Mouse (Mus musculus): ENCODE data around the gene Atp5s. TPM values are rescaled to one million over a fixed set of nuclear protein-coding genes. Genes with fewer than 3 reads are reported as not detected.

Gene Atp5s
- 16.8 and 17.5 TPM in 2 replicates for polyA plus RNA-seq (2012; rRNA removed)

GRCm38 (mm10) chr12:69724711-69725460 is at the start of gene Atp5s, which contains the start of gene L2hgdh:
Gene Atp5s (plus strand): TSS chr12:69724950.
Gene L2hgdh (minus strand): TSS chr12:69724873.

GRCm38 (mm10) chr12:69681566-69682061 is 43.1 kb upstream of the Atp5s start, which contains the start of gene Sos2:
Gene Sos2 (minus strand): TSS chr12:69681852.

GRCm38 (mm10) chr12:69790530-69791505 is 66.1 kb downstream of the Atp5s start, which contains the start of gene Cdkl1:
Gene Cdkl1 (minus strand): TSS chr12:69791267.

Other genes starting within 250 kb of the Atp5s start
- gene Vcpkmt, start 141.9 kb upstream of the Atp5s start, polyA plus RNA-seq (2012; rRNA removed): 4.8 and 6.3 TPM in 2 replicates
- gene Sos2, start 43.1 kb upstream of the Atp5s start, polyA plus RNA-seq (2012; rRNA removed): 8.9 and 11.4 TPM in 2 replicates
- gene L2hgdh, start 77 bp upstream of the Atp5s start, polyA plus RNA-seq (2012; rRNA removed): 3.3 and 3.7 TPM in 2 replicates
- 1.1 and 1.5 TPM in 2 replicates for gene Cdkl1, start 66.3 kb downstream of the Atp5s start, polyA plus RNA-seq (2012; rRNA removed)
- gene Atl1, start 167.7 kb downstream of the Atp5s start, polyA plus RNA-seq (2012; rRNA removed): 1.2 and 1.3 TPM in 2 replicates
- gene Map4k5, start 168.2 kb downstream of the Atp5s start, polyA plus RNA-seq (2012; rRNA removed): 15.0 and 16.4 TPM in 2 replicates

Data from colon, adult 2 months (tissue).